Mouse (Mus musculus) liver, embryonic 11.5 days (tissue): ENCODE results near the gene Pola1. TPM values are rescaled to one million over a fixed set of nuclear protein-coding genes. Genes with fewer than 3 reads are reported as not detected.

ENCODE experiments used
- ATAC-seq: fragments of 200-750 bp; cut with Nextera tagmentation; replicated peaks from 2 replicates; pipeline ENCODE4 v1.8.0; 2017; ENCODE audit warnings: moderate number of reproducible peaks, mild to moderate bottlenecking, moderate TSS enrichment, moderate library complexity; ENCODE audit not compliant: low FRiP score
- DNase-seq: peaks from one replicate; pipeline ENCODE4 v3.0.0-alpha.2; 2017; ENCODE audit warnings: low spot score
- H3K27ac ChIP-seq: fragments of 300-500 bp; sonication (generic); 2 replicates; pipeline ENCODE4 v1.5.1; 2014; ENCODE audit warnings: mild to moderate bottlenecking, low read depth, low read length, control low read depth
- H3K27me3 ChIP-seq: fragments of 300-500 bp; sonication (generic); replicated peaks from 2 replicates; pipeline ENCODE4 v1.6.1; 2014; ENCODE audit warnings: low read length, mixed read lengths; ENCODE audit not compliant: control insufficient read depth, insufficient read depth
- H3K36me3 ChIP-seq: fragments of 300-500 bp; sonication (generic); 2 replicates; pipeline ENCODE4 v1.6.1; 2014; ENCODE audit warnings: mild to moderate bottlenecking, low read length, moderate library complexity, mixed read lengths; ENCODE audit not compliant: control insufficient read depth, insufficient read depth
- H3K4me1 ChIP-seq: fragments of 300-500 bp; sonication (generic); replicated peaks from 2 replicates; pipeline ENCODE4 v1.6.1; 2014; ENCODE audit warnings: low read length, mixed read lengths; ENCODE audit not compliant: control insufficient read depth, insufficient read depth
- H3K4me2 ChIP-seq: fragments of 300-500 bp; sonication (generic); 2 replicates; pipeline ENCODE4 v1.6.1; 2014; ENCODE audit warnings: mild to moderate bottlenecking, control low read depth, moderate library complexity
- H3K4me3 ChIP-seq: fragments of 300-500 bp; sonication (generic); 2 replicates; pipeline ENCODE4 v1.5.1; 2014; ENCODE audit warnings: low read depth, low read length, control low read depth
- H3K9ac ChIP-seq: fragments of 300-500 bp; sonication (generic); 2 replicates; pipeline ENCODE4 v1.6.1; 2014; ENCODE audit warnings: low read depth, low read length, control low read depth
- H3K9me3 ChIP-seq: fragments of 300-500 bp; sonication (generic); 2 replicates; pipeline ENCODE4 v1.6.1; 2016; ENCODE audit warnings: low read length, inconsistent platforms, mixed read lengths; ENCODE audit not compliant: control insufficient read depth
- WGBS: fragments of 180-500 bp; shearing (Covaris S2); extraction: QIAGEN DNeasy Blood & Tissue Kit; methylation state at CpG from one replicate; pipeline ENCODE4 v1.1.7; 2014; 5-methylcytosine and 5-hydroxymethylcytosine counted together
- polyA plus RNA-seq: library from polyadenylated mRNA; unstranded; fragments of >200 nt; fragmentation: Nextera tagmentation; extraction: Ambion mirVana; gene quantifications from 2 replicates; pipeline ENCODE4 v1.2.1, GENCODE M21; 2014

Gene Pola1
- polyA plus RNA-seq, 1 experiment from 2014 or later: 25.4 TPM

GRCm38 (mm10) chrX:93377285-93377972 is 254.5 kb downstream of the Pola1 start:
- 91% methylated on average over 9 of the region's 9 CpGs for WGBS
- Histone ChIP-seq H3K27me3 (no peaks in the 10 kb centered on the region), H3K4me2 (no peak overlapping the region), H3K9me3 (no peaks in the 10 kb centered on the region), H3K4me1 (no peaks in the 10 kb centered on the region), H3K36me3 (no peaks in the 10 kb centered on the region), H3K4me3 (no peak overlapping the region), H3K27ac (no peak overlapping the region), H3K9ac (no peak overlapping the region)
- ATAC-seq (no peak), DNase-seq (no peak)

DNA sequence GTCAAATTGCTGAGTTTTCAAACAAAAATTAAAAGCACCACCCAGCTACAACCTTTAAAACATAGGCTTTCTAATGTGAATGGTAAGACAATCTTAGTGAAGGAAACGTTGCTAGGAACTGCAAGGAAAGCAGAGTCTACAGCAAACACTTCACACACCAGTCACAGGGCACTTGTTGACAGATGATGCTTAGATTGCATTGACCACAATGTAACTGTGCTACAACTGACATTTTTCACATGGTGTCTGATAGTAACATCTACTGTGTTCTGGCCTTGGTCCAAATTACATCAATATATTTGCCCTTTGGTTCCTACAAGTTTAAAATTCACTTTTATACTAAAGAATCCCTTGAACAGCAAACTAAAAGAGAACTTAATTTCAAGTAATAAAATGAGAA is 258.5 kb downstream of the Pola1 start:
- no peaks in the 10 kb centered on the region for H3K27me3 ChIP-seq
- H3K36me3 ChIP-seq: no peaks in the 10 kb centered on the region
- H3K4me2 ChIP-seq: no peak overlapping the region
- no peak overlapping the region for H3K4me3 ChIP-seq
- no peak overlapping the region for H3K27ac ChIP-seq
- ATAC-seq: no peak
- H3K9me3 ChIP-seq: no peaks in the 10 kb centered on the region
- no peaks in the 10 kb centered on the region for H3K4me1 ChIP-seq
- no peak for DNase-seq
- H3K9ac ChIP-seq: no peak overlapping the region
- 69% methylated on average over 1 of the region's 1 CpGs for WGBS

- ATAC-seq: no peak
- no peak overlapping the region for H3K27ac ChIP-seq
- WGBS: 82% methylated on average over 1 of the region's 1 CpGs
- H3K4me2 ChIP-seq: no peak overlapping the region
- H3K4me1 ChIP-seq: no peaks in the 10 kb centered on the region
- H3K36me3 ChIP-seq: no peaks in the 10 kb centered on the region
- DNase-seq: no peak
- H3K4me3 ChIP-seq: no peak overlapping the region
- H3K9ac ChIP-seq: no peak overlapping the region
- no peaks in the 10 kb centered on the region for H3K9me3 ChIP-seq
- H3K27me3 ChIP-seq: no peaks in the 10 kb centered on the region
Measured at GRCm38 (mm10) chrX:93369708-93370107, 262.2 kb downstream of the Pola1 start.

DNA sequence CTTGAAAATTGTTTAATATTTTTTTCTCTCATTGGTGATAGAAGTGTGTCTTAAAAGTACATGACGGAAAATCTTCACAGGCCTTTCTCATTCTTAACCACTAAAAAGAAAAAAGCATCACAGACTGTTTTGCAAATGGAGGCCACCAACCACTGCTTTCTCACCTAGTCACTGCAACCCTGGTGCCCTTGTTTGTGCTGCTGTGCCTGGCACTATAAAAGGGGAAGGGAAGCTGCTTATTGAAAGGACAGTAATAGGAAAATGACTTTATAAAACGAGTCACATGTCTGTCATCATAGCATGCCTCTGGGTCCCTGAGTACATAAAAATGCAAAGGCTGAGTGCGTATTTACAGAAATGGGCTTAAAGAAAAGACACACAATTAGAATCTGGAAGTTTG is 263.7 kb downstream of the Pola1 start:
- WGBS: 88% methylated on average over 3 of the region's 3 CpGs
- H3K36me3 ChIP-seq: no peaks in the 10 kb centered on the region
- no peak overlapping the region for H3K4me3 ChIP-seq
- no peaks in the 10 kb centered on the region for H3K9me3 ChIP-seq
- H3K27ac ChIP-seq: no peak overlapping the region
- no peaks in the 10 kb centered on the region for H3K27me3 ChIP-seq
- no peak overlapping the region for H3K9ac ChIP-seq
- no peaks in the 10 kb centered on the region for H3K4me1 ChIP-seq
- ATAC-seq (no peak), DNase-seq (no peak)
- H3K4me2 ChIP-seq: no peak overlapping the region

DNA sequence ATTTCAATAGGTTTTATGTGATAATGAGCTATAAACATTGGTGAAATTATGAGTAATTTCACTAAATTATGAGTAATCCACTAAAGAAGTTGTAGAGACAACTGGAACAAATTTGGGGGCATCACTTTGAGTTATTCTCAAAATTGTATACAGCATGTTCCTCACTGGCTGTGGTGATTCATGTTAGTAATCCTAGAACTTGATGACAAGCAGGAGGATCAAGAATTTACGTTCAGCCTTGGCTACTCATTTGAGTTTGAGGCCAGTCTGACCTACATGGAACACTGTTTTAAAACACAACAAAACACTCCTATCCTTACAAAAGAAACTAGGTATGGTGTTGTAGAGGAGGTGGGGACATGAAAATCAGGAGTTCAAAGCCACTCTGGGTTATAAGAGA is 310.6 kb downstream of the Pola1 start:
- WGBS: 78% methylated on average over 1 of the region's 1 CpGs
- no peak overlapping the region for H3K4me2 ChIP-seq
- H3K9ac ChIP-seq: no peak overlapping the region
- DNase-seq (no peak), ATAC-seq (no peak)
- no peaks in the 10 kb centered on the region for H3K27me3 ChIP-seq
- no peaks in the 10 kb centered on the region for H3K4me1 ChIP-seq
- H3K27ac ChIP-seq: no peak overlapping the region
- H3K4me3 ChIP-seq: no peak overlapping the region
- H3K9me3 ChIP-seq: no peaks in the 10 kb centered on the region
- no peaks in the 10 kb centered on the region for H3K36me3 ChIP-seq

- 62% methylated on average over 2 of the region's 2 CpGs for WGBS
- H3K27ac ChIP-seq: no peak overlapping the region
- DNase-seq (no peak), ATAC-seq (no peak)
- H3K27me3 ChIP-seq: no peaks in the 10 kb centered on the region
- no peaks in the 10 kb centered on the region for H3K36me3 ChIP-seq
- H3K4me3 ChIP-seq: no peak overlapping the region
- H3K4me2 ChIP-seq: no peak overlapping the region
- H3K4me1 ChIP-seq: no peaks in the 10 kb centered on the region
- H3K9ac ChIP-seq: no peak overlapping the region
- H3K9me3 ChIP-seq: no peaks in the 10 kb centered on the region
Measured at GRCm38 (mm10) chrX:93319979-93320378, 312.0 kb downstream of the Pola1 start.

DNA sequence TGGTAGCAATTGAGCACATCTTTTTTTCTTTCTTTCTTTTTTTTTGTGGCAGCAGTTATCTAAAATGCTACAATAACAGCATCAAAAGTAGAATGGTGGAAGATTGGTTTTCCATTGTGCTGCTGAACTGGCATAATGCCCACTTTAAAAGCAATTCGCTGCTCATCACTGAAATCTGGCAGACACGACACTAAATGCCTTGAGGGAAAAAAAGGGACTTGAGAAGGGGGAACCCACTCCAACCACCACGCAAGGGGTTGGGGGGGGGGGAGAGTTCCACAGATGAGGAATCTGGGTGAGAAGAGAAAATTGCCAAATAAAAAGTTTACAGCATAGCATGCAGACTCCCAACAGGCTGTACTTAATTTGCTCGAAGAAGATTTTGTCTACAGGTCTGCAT is 314.4 kb downstream of the Pola1 start:
- H3K36me3 ChIP-seq: no peaks in the 10 kb centered on the region
- no peaks in the 10 kb centered on the region for H3K27me3 ChIP-seq
- no peak overlapping the region for H3K4me3 ChIP-seq
- no peak overlapping the region for H3K4me2 ChIP-seq
- H3K9me3 ChIP-seq: no peaks in the 10 kb centered on the region
- no peaks in the 10 kb centered on the region for H3K4me1 ChIP-seq
- no peak for ATAC-seq
- WGBS: 87% methylated on average over 4 of the region's 4 CpGs
- DNase-seq: no peak
- no peak overlapping the region for H3K27ac ChIP-seq
- H3K9ac ChIP-seq: no peak overlapping the region

DNA sequence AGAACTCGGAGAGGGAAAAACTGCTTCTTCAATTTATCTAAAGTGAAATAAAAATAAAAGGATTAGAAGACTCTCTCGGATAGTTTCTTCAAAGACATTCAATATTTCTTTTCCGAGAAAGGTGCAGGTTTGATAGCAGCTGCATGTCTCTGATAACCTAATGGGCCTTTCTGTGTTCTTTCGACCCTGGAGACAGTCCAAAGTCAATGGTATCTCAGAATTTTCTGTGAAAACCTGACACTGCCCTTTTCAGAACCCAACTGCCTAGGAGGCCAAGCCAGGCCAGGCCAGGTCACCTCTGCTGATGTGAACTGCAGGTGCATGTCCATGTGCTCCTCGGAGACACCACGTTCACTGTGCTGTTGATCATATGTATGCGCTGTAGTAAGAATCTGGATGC is 326.2 kb downstream of the Pola1 start:
- no peaks in the 10 kb centered on the region for H3K36me3 ChIP-seq
- 80% methylated on average over 7 of the region's 7 CpGs for WGBS
- H3K27me3 ChIP-seq: peaks cover 24% of the 10 kb centered on the region

GRCm38 (mm10) chrX:93301798-93302197 is 330.2 kb downstream of the Pola1 start:
- no peak overlapping the region for H3K9ac ChIP-seq
- H3K27me3 ChIP-seq: peaks cover 63% of the 10 kb centered on the region
- DNase-seq: no peak

More for the DNA sequence above, 326.2 kb downstream of the Pola1 start:
- no peaks in the 10 kb centered on the region for H3K9me3 ChIP-seq
- H3K9ac ChIP-seq: no peak overlapping the region
- no peak for DNase-seq
- no peak overlapping the region for H3K27ac ChIP-seq
- no peaks in the 10 kb centered on the region for H3K4me1 ChIP-seq
- no peak overlapping the region for H3K4me2 ChIP-seq
- H3K4me3 ChIP-seq: no peak overlapping the region
- no peak for ATAC-seq

More at GRCm38 (mm10) chrX:93301798-93302197, 330.2 kb downstream of the Pola1 start:
- 11% methylated on average over 7 of the region's 7 CpGs for WGBS
- Histone ChIP-seq H3K4me3 (no peak overlapping the region), H3K36me3 (no peaks in the 10 kb centered on the region), H3K9me3 (no peaks in the 10 kb centered on the region), H3K27ac (no peak overlapping the region), H3K4me1 (no peaks in the 10 kb centered on the region), H3K4me2 (no peak overlapping the region)
- ATAC-seq: no peak
